Mouse (Mus musculus) midbrain, embryonic 13.5 days (tissue): ENCODE measurements around the gene Thumpd3. TPM values are rescaled to one million over a fixed set of nuclear protein-coding genes. Genes with fewer than 3 reads are reported as not detected.

Experiments used
- ATAC-seq: fragments of 200-750 bp; cut with Nextera tagmentation; 2 replicates; pipeline ENCODE4 v1.8.0; 2017; ENCODE audit warnings: mild to moderate bottlenecking, moderate TSS enrichment, moderate library complexity
- H3K27ac ChIP-seq: fragments of 300-500 bp; sonication (generic); 2 replicates; pipeline ENCODE4 v1.5.1; 2015; ENCODE audit warnings: inconsistent platforms, mild to moderate bottlenecking, moderate library complexity
- H3K27me3 ChIP-seq: fragments of 300-500 bp; sonication (generic); 2 replicates; pipeline ENCODE4 v1.6.1; 2015; ENCODE audit warnings: mild to moderate bottlenecking, inconsistent platforms
- H3K36me3 ChIP-seq: fragments of 300-500 bp; sonication (generic); 2 replicates; pipeline ENCODE4 v1.6.1; 2015; ENCODE audit warnings: mild to moderate bottlenecking, inconsistent platforms
- H3K4me1 ChIP-seq: fragments of 300-500 bp; sonication (generic); replicated peaks from 2 replicates; pipeline ENCODE4 v1.6.1; 2015; ENCODE audit warnings: inconsistent platforms
- H3K4me2 ChIP-seq: fragments of 300-500 bp; sonication (generic); replicated peaks from 2 replicates; pipeline ENCODE4 v1.6.1; 2015; ENCODE audit warnings: moderate library complexity, mild to moderate bottlenecking, inconsistent platforms
- H3K4me3 ChIP-seq: fragments of 300-500 bp; sonication (generic); replicated peaks from 2 replicates; pipeline ENCODE4 v1.5.1; 2015; ENCODE audit warnings: mild to moderate bottlenecking, inconsistent platforms
- H3K9ac ChIP-seq: fragments of 300-500 bp; sonication (generic); replicated peaks from 2 replicates; pipeline ENCODE4 v1.6.1; 2015; ENCODE audit warnings: mild to moderate bottlenecking, inconsistent platforms
- H3K9me3 ChIP-seq: fragments of 300-500 bp; sonication (generic); 2 replicates; pipeline ENCODE4 v1.6.1; 2016; ENCODE audit warnings: mild to moderate bottlenecking, inconsistent platforms
- WGBS: fragments of 180-500 bp; shearing (Covaris S2); methylation state at CpG from one replicate; pipeline ENCODE4 v1.1.7; 2015; 5-methylcytosine and 5-hydroxymethylcytosine counted together
- polyA plus RNA-seq: library from polyadenylated mRNA; unstranded; fragments of >200 nt; fragmentation: Nextera tagmentation; extraction: Ambion mirVana; gene quantifications from 2 replicates; pipeline ENCODE4 v1.2.1, GENCODE M21; 2015

Gene Thumpd3
- polyA plus RNA-seq, 1 experiment from 2014 or later, result 59.0 TPM

- no peak overlapping the region for H3K27ac ChIP-seq
- no peak overlapping the region for H3K9ac ChIP-seq
- no peak overlapping the region for H3K4me3 ChIP-seq
- ATAC-seq, result no peak
- H3K9me3 ChIP-seq, result no peaks in the 10 kb centered on the region
- H3K36me3 ChIP-seq, result no peaks in the 10 kb centered on the region
- no peak overlapping the region for H3K4me2 ChIP-seq
- 93% methylated on average over 2 of the region's 2 CpGs for WGBS
- peaks cover 16% of the 10 kb centered on the region for H3K4me1 ChIP-seq
- H3K27me3 ChIP-seq, result no peaks in the 10 kb centered on the region
Observed at GRCm38 (mm10) chr6:113040319-113040718, 5.7 kb upstream of the Thumpd3 start.

- no peak overlapping the region for H3K9ac ChIP-seq
- no peaks in the 10 kb centered on the region for H3K9me3 ChIP-seq
- no peaks in the 10 kb centered on the region for H3K27me3 ChIP-seq
- no peak overlapping the region for H3K4me2 ChIP-seq
- H3K4me3 ChIP-seq, result no peak overlapping the region
- H3K27ac ChIP-seq, result no peak overlapping the region
- H3K4me1 ChIP-seq, result peaks cover 20% of the 10 kb centered on the region
- WGBS, result 87% methylated on average over 11 of the region's 11 CpGs
- H3K36me3 ChIP-seq, result no peaks in the 10 kb centered on the region
- ATAC-seq, result no peak
Observed at GRCm38 (mm10) chr6:113041215-113041990, 4.6 kb upstream of the Thumpd3 start.

- no peaks in the 10 kb centered on the region for H3K9me3 ChIP-seq
- H3K4me3 ChIP-seq, result peak overlapping the region; percentile 87
- H3K27me3 ChIP-seq, result no peaks in the 10 kb centered on the region
- peak overlapping the region; percentile 87 for H3K4me2 ChIP-seq
- peak overlapping the region; percentile 81 for H3K27ac ChIP-seq
- ATAC-seq, result peak; percentile 60
- H3K36me3 ChIP-seq, result peaks cover 16% of the 10 kb centered on the region; the same call in 1 of the 2 replicates
- H3K4me1 ChIP-seq, result peaks cover 30% of the 10 kb centered on the region
- under 1% methylated on average over 11 of the region's 11 CpGs for WGBS
- H3K9ac ChIP-seq, result peak overlapping the region; percentile 80
Observed at GRCm38 (mm10) chr6:113045575-113045974, 450 bp upstream of the Thumpd3 start.

GRCm38 (mm10) chr6:113047016-113047746, 1.2 kb downstream of the Thumpd3 start:
- H3K27me3 ChIP-seq, result no peaks in the 10 kb centered on the region
- peaks cover 30% of the 10 kb centered on the region for H3K4me1 ChIP-seq
- peak overlapping the region; percentile 87 for H3K4me2 ChIP-seq
- no peak overlapping the region for H3K27ac ChIP-seq
- peak overlapping the region; percentile 87 for H3K4me3 ChIP-seq
- H3K9me3 ChIP-seq, result no peaks in the 10 kb centered on the region
- WGBS, result 67% methylated on average over 15 of the region's 15 CpGs
- peak overlapping the region; percentile 75 for H3K9ac ChIP-seq
- no peak for ATAC-seq
- peaks cover 28% of the 10 kb centered on the region for H3K36me3 ChIP-seq

GRCm38 (mm10) chr6:113048371-113048770, 2.3 kb downstream of the Thumpd3 start:
- Histone ChIP-seq H3K4me1 (peaks cover 30% of the 10 kb centered on the region), H3K4me2 (no peak overlapping the region), H3K27me3 (no peaks in the 10 kb centered on the region), H3K4me3 (no peak overlapping the region), H3K36me3 (peaks cover 34% of the 10 kb centered on the region), H3K27ac (no peak overlapping the region), H3K9ac (no peak overlapping the region), H3K9me3 (no peaks in the 10 kb centered on the region)
- 97% methylated on average over 2 of the region's 2 CpGs for WGBS
- ATAC-seq, result no peak

GRCm38 (mm10) chr6:113049159-113049558, 3.1 kb downstream of the Thumpd3 start:
- Histone ChIP-seq H3K9me3 (no peaks in the 10 kb centered on the region), H3K4me2 (no peak overlapping the region), H3K27ac (no peak overlapping the region), H3K4me1 (peaks cover 30% of the 10 kb centered on the region), H3K4me3 (no peak overlapping the region), H3K27me3 (no peaks in the 10 kb centered on the region), H3K9ac (no peak overlapping the region), H3K36me3 (peaks cover 42% of the 10 kb centered on the region)
- no peak for ATAC-seq
- WGBS, result 91% methylated on average over 3 of the region's 3 CpGs

- Histone ChIP-seq H3K4me1 (peaks cover 7% of the 10 kb centered on the region), H3K9ac (no peak overlapping the region), H3K36me3 (peaks cover 74% of the 10 kb centered on the region), H3K9me3 (no peaks in the 10 kb centered on the region), H3K4me2 (no peak overlapping the region), H3K27me3 (no peaks in the 10 kb centered on the region), H3K4me3 (no peak overlapping the region), H3K27ac (no peak overlapping the region)
- ATAC-seq, result no peak
- WGBS, result 94% methylated on average over 3 of the region's 3 CpGs
Observed at GRCm38 (mm10) chr6:113052972-113053371, 6.9 kb downstream of the Thumpd3 start.

- Histone ChIP-seq H3K27me3 (no peaks in the 10 kb centered on the region), H3K4me3 (no peak overlapping the region), H3K4me1 (no peaks in the 10 kb centered on the region), H3K9me3 (no peaks in the 10 kb centered on the region), H3K9ac (no peak overlapping the region), H3K4me2 (no peak overlapping the region), H3K27ac (no peak overlapping the region), H3K36me3 (peaks cover 73% of the 10 kb centered on the region)
- WGBS, result 90% methylated on average over 6 of the region's 6 CpGs
- no peak for ATAC-seq
Observed at GRCm38 (mm10) chr6:113054552-113055107, 8.6 kb downstream of the Thumpd3 start.

GRCm38 (mm10) chr6:113060892-113061563, 15.0 kb downstream of the Thumpd3 start:
- Histone ChIP-seq H3K4me1 (peaks cover 4% of the 10 kb centered on the region; the same call in 1 of the 2 replicates), H3K9ac (no peak overlapping the region), H3K27me3 (no peaks in the 10 kb centered on the region), H3K4me2 (no peak overlapping the region), H3K4me3 (no peak overlapping the region), H3K27ac (no peak overlapping the region), H3K9me3 (no peaks in the 10 kb centered on the region), H3K36me3 (peaks cover 78% of the 10 kb centered on the region)
- WGBS, result 83% methylated on average over 1 of the region's 1 CpGs
- ATAC-seq, result no peak

GRCm38 (mm10) chr6:113062253-113062652, 16.2 kb downstream of the Thumpd3 start:
- WGBS, result 37% methylated on average over 3 of the region's 3 CpGs
- H3K27me3 ChIP-seq, result no peaks in the 10 kb centered on the region
- H3K9me3 ChIP-seq, result no peaks in the 10 kb centered on the region
- no peak overlapping the region for H3K27ac ChIP-seq
- no peak for ATAC-seq
- peaks cover 4% of the 10 kb centered on the region; the same call in 1 of the 2 replicates for H3K4me1 ChIP-seq
- no peak overlapping the region for H3K4me3 ChIP-seq
- H3K9ac ChIP-seq, result no peak overlapping the region
- peaks cover 80% of the 10 kb centered on the region for H3K36me3 ChIP-seq
- no peak overlapping the region for H3K4me2 ChIP-seq

- Histone ChIP-seq H3K27me3 (no peaks in the 10 kb centered on the region), H3K9ac (no peak overlapping the region), H3K4me1 (peaks cover 4% of the 10 kb centered on the region; the same call in 1 of the 2 replicates), H3K4me2 (no peak overlapping the region), H3K9me3 (no peaks in the 10 kb centered on the region), H3K4me3 (no peak overlapping the region), H3K36me3 (peaks cover 78% of the 10 kb centered on the region), H3K27ac (no peak overlapping the region)
- 97% methylated on average over 10 of the region's 10 CpGs for WGBS
- ATAC-seq, result no peak
Observed at GRCm38 (mm10) chr6:113063363-113063762, 17.3 kb downstream of the Thumpd3 start.
